Mouse (Mus musculus) embryonic fibroblast, embryonic 13.5 days (primary cell): ENCODE data around the gene Ctbp2.

Experiments used
- CTCF ChIP-seq: IDR thresholded peaks from 2 replicates; pipeline ENCODE4 v1.5.1; 2011; ENCODE audit warnings: mild to moderate bottlenecking, control low read depth, low read length, moderate library complexity, borderline replicate concordance; ENCODE audit not compliant: insufficient read depth
- POLR2A ChIP-seq: IDR thresholded peaks from 2 replicates; pipeline ENCODE4 v1.6.1; 2011; ENCODE audit warnings: low read depth, mild to moderate bottlenecking, control low read depth, low read length, moderate library complexity

DNA sequence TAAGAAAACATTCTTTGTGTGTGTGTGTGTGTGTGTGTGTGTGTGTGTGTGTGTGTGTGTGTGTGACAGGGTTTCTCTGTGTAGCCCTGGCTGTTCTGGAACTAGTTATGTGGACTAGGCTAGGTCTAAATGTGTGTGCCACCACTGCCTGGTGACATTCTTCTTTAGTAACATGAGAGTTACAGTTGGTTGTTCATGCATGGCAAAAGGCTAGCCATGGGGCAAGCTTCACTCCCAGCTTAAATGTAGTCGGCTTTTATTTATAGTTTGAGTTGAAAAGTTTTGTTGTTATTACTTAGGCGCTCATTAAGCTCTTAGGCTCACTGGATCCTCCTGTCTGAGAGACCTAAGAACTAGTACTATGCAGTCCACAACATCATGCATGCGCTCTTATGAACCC is 159.8 kb downstream of the Ctbp2 start:
- no peak for TF ChIP-seq CTCF
- TF ChIP-seq POLR2A: no peak
